Comparison of ENCODE assay signal across 23 mouse cellular contexts in the genomic region with DNA sequence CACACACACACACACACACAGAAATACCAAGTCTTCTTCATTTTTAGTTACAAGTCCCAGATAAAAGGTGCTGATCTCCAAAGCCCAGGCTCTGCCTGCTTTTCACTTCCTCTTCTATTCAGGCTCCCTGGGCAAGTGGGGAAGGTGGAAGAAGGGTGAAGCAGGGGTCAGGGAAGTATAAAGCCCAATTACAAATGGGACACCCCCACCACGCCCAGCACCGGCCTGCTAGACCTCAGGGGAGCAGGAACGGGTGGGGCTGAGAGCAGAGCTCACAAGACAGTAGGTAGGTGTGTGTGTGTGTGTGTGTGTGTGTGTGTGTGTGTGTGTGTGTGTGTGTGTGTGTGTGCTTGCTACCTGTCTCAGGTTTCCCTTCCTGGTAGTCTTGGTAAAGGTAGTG. TPM values are rescaled to one million over a fixed set of nuclear protein-coding genes. Genes with fewer than 3 reads are reported as not detected.
DNase-seq lines count a peak whose midpoint lies in the region; ATAC-seq and TF ChIP-seq lines count a peak whose summit lies in the region.
"Had no signal": no experiment of that assay in that cellular context is flagged by ENCODE, and none has a peak within 500 bp of the region (broad histone marks: within the 10 kb centered on the region; RNA-seq: fewer than 3 reads in every experiment).

No protein-coding gene starts in this region.

- no peak for TF ChIP-seq POLR2A in small intestine, adult 2 months (IDR thresholded peaks at IDR 0.05; ENCODE audit: low read depth, low read length)

- no peak for TF ChIP-seq CTCF in small intestine, adult 2 months (IDR thresholded peaks at IDR 0.05; ENCODE audit: extremely low read depth, insufficient read length, insufficient replicate concordance, low read depth, low read length)

- H3K27me3 ChIP-seq in midbrain, embryonic 11.5 days (ENCODE audit: control insufficient read depth, insufficient read depth, low read length): no peaks in the 10 kb centered on the region; the same call in 1 of the 2 replicates
- H3K27me3 ChIP-seq in midbrain, embryonic 15.5 days (replicated peaks): peaks cover 7% of the 10 kb centered on the region; the same call in 1 of the 2 replicates
- no peaks in the 10 kb centered on the region for H3K27me3 ChIP-seq in small intestine, adult 2 months (ENCODE audit: control insufficient read depth, insufficient read depth, low read length)
- H3K27me3 ChIP-seq in hindbrain, embryonic 11.5 days (ENCODE audit: control insufficient read depth, insufficient read depth, low read length): no peaks in the 10 kb centered on the region
- H3K27me3 ChIP-seq: embryonic facial prominence, embryonic 15.5 days had no signal

- H3K4me2 ChIP-seq in midbrain, embryonic 11.5 days: no peak overlapping the region
- H3K4me2 ChIP-seq in midbrain, embryonic 15.5 days: no peak overlapping the region
- no peak overlapping the region for H3K4me2 ChIP-seq in hindbrain, embryonic 11.5 days (replicated peaks; ENCODE audit: low read depth, low read length)
- H3K4me2 ChIP-seq: embryonic facial prominence, embryonic 15.5 days; heart, embryonic 11.5 days; hindbrain, embryonic 12.5 days; lung, embryonic 14.5 days; midbrain, embryonic 13.5 days had no signal

- WGBS in midbrain, embryonic 11.5 days: 62% methylated on average over 3 of the region's 3 CpGs
- WGBS in midbrain, embryonic 15.5 days: 49% methylated on average over 3 of the region's 3 CpGs
- 17% methylated on average over 3 of the region's 3 CpGs for WGBS in small intestine, adult 2 months
- 52% methylated on average over 3 of the region's 3 CpGs for WGBS in hindbrain, embryonic 11.5 days

- H3K4me3 ChIP-seq in midbrain, embryonic 11.5 days (ENCODE audit: low read depth, low read length): no peak overlapping the region
- no peak overlapping the region for H3K4me3 ChIP-seq in midbrain, embryonic 15.5 days
- H3K4me3 ChIP-seq in small intestine, adult 2 months (ENCODE audit: low read depth, low read length): no peak overlapping the region
- H3K4me3 ChIP-seq in hindbrain, embryonic 11.5 days (ENCODE audit: low read depth, low read length): no peak overlapping the region
- H3K4me3 ChIP-seq: embryonic facial prominence, embryonic 15.5 days; hindbrain, embryonic 12.5 days; limb, embryonic 10.5 days; midbrain, embryonic 13.5 days; myocyte had no signal

- H3K9ac ChIP-seq in midbrain, embryonic 11.5 days (ENCODE audit: low read length): no peak overlapping the region
- no peak overlapping the region for H3K9ac ChIP-seq in midbrain, embryonic 15.5 days
- no peak overlapping the region for H3K9ac ChIP-seq in hindbrain, embryonic 11.5 days (ENCODE audit: low read depth, low read length)
- H3K9ac ChIP-seq: embryonic facial prominence, embryonic 15.5 days; hindbrain, embryonic 12.5 days; lung, embryonic 14.5 days; midbrain, embryonic 13.5 days had no signal

- DNase-seq in midbrain, embryonic 11.5 days (ENCODE audit: low spot score, missing footprints): peak; percentile 33
- no peak for DNase-seq in left cerebral cortex, adult 18-20 months (ENCODE audit: low spot score in 2 of 2)
- no peak for DNase-seq in hindbrain, embryonic 11.5 days (ENCODE audit: low spot score)
- DNase-seq: cerebellum, adult 9-10 months; heart, postnatal 10 days; kidney, adult 9 months; kidney, postnatal 36 days; lung, embryonic 14.5 days; lung, postnatal 36 days; right cerebral cortex, postnatal 14 days; thymus, postnatal 36 days had no signal

- H3K9me3 ChIP-seq in midbrain, embryonic 11.5 days (ENCODE audit: control insufficient read depth, low read length): no peaks in the 10 kb centered on the region
- H3K9me3 ChIP-seq in midbrain, embryonic 15.5 days: no peaks in the 10 kb centered on the region
- H3K9me3 ChIP-seq in hindbrain, embryonic 11.5 days (ENCODE audit: control insufficient read depth, low read length): no peaks in the 10 kb centered on the region
- H3K9me3 ChIP-seq: embryonic facial prominence, embryonic 15.5 days; G1E; hindbrain, embryonic 12.5 days; limb, embryonic 10.5 days; midbrain, embryonic 13.5 days had no signal

- no peak overlapping the region for H3K27ac ChIP-seq in midbrain, embryonic 11.5 days (ENCODE audit: low read depth, low read length)
- no peak overlapping the region for H3K27ac ChIP-seq in midbrain, embryonic 15.5 days
- peak overlapping the region; percentile 38 for H3K27ac ChIP-seq in small intestine, adult 2 months (ENCODE audit: insufficient read depth, low read depth, low read length)
- H3K27ac ChIP-seq in hindbrain, embryonic 11.5 days (ENCODE audit: low read depth, low read length): no peak overlapping the region
- H3K27ac ChIP-seq: embryonic facial prominence, embryonic 15.5 days; hindbrain, embryonic 12.5 days; limb, embryonic 10.5 days; midbrain, embryonic 13.5 days had no signal

- ATAC-seq in midbrain, embryonic 11.5 days (ENCODE audit: low FRiP score): no peak
- no peak for ATAC-seq in midbrain, embryonic 15.5 days (replicated peaks)
- peak; percentile 48 for ATAC-seq in common myeloid progenitor, adult 5-6 weeks (replicated peaks; ENCODE audit: low read depth, poor library complexity, severe bottlenecking)
- no peak for ATAC-seq in megakaryocyte-erythroid progenitor cell, adult 5-6 weeks (replicated peaks; ENCODE audit: low FRiP score, low TSS enrichment, poor library complexity, severe bottlenecking)
- ATAC-seq in hindbrain, embryonic 11.5 days (ENCODE audit: low FRiP score): no peak
- ATAC-seq: forebrain, embryonic 16.5 days; midbrain, embryonic 13.5 days had no signal

- H3K4me1 ChIP-seq in midbrain, embryonic 11.5 days (ENCODE audit: control insufficient read depth, insufficient read depth, low read length): peaks cover 18% of the 10 kb centered on the region
- H3K4me1 ChIP-seq in midbrain, embryonic 15.5 days: peaks cover 13% of the 10 kb centered on the region
- peaks cover 16% of the 10 kb centered on the region for H3K4me1 ChIP-seq in small intestine, adult 2 months (ENCODE audit: control insufficient read depth, insufficient read depth, insufficient read length, low read length)
- peaks cover 9% of the 10 kb centered on the region for H3K4me1 ChIP-seq in hindbrain, embryonic 11.5 days (replicated peaks; ENCODE audit: control insufficient read depth, insufficient read depth, low read length)

- H3K36me3 ChIP-seq in midbrain, embryonic 11.5 days (ENCODE audit: control insufficient read depth, insufficient read depth, low read length): no peaks in the 10 kb centered on the region
- no peaks in the 10 kb centered on the region for H3K36me3 ChIP-seq in midbrain, embryonic 15.5 days (replicated peaks)
- H3K36me3 ChIP-seq in small intestine, adult 2 months (ENCODE audit: control insufficient read depth, insufficient read depth, low read length): no peaks in the 10 kb centered on the region
- H3K36me3 ChIP-seq in hindbrain, embryonic 11.5 days (ENCODE audit: control insufficient read depth, insufficient read depth, low read length): no peaks in the 10 kb centered on the region
- H3K36me3 ChIP-seq: embryonic facial prominence, embryonic 15.5 days; G1E; hindbrain, embryonic 12.5 days; limb, embryonic 10.5 days; midbrain, embryonic 13.5 days had no signal

RNA-seq across cellular contexts. Expression of gene Bhlhe40, which starts 42.2 kb away (rescaled TPM):
- 1.7 and 2.1 TPM in 2 replicates for polyA plus RNA-seq in midbrain, embryonic 11.5 days (2014; fragmentation: Nextera tagmentation; extraction: Ambion mirVana)
- polyA plus RNA-seq in midbrain, embryonic 15.5 days (2015; fragmentation: Nextera tagmentation; extraction: Ambion mirVana): 5.3 TPM in 2 replicates
- total RNA-seq in common myeloid progenitor, adult 5-6 weeks (2017): 4.3 and 4.6 TPM in 2 replicates
- polyA plus RNA-seq in small intestine, adult 2 months (2012; rRNA removed): 10.7 and 22.2 TPM in 2 replicates
- 100 to 1,000 TPM; 153 to 167 TPM for total RNA-seq in left cerebral cortex, adult 18-20 months (2021)
- total RNA-seq in megakaryocyte-erythroid progenitor cell, adult 5-6 weeks (2014; fragmentation: Nextera tagmentation): 1.4 TPM in 1 of 2 replicates, not detected in the other
- total RNA-seq in megakaryocyte-erythroid progenitor cell, adult 5-6 weeks (2017): 3.1 and 15.2 TPM in 2 replicates
- 2.1 and 3.0 TPM in 2 replicates for polyA plus RNA-seq in hindbrain, embryonic 11.5 days (2014; fragmentation: Nextera tagmentation; extraction: Ambion mirVana)
